Mouse (Mus musculus): Measurements from ENCODE around the gene Tulp3. TPM values are rescaled to one million over a fixed set of nuclear protein-coding genes. Genes with fewer than 3 reads are reported as not detected.

Tulp3 gene
- polyA plus RNA-seq, 1 experiment from 2014 or later, result 29.3 TPM

- H3K4me1 ChIP-seq, result peaks cover 12% of the 10 kb centered on the region
- 86% methylated on average over 6 of the region's 6 CpGs for WGBS
- no peak overlapping the region for H3K27ac ChIP-seq
- H3K4me3 ChIP-seq, result no peak overlapping the region
- H3K9me3 ChIP-seq, result no peaks in the 10 kb centered on the region
- no peaks in the 10 kb centered on the region for H3K27me3 ChIP-seq
- no peak overlapping the region for H3K9ac ChIP-seq
- no peak overlapping the region for H3K4me2 ChIP-seq (replicated peaks)
- no peaks in the 10 kb centered on the region for H3K36me3 ChIP-seq
- ATAC-seq (ENCODE audit: insufficient number of reproducible peaks, insufficient read depth, low FRiP score, low TSS enrichment), result no peak
Observed at GRCm38 (mm10) chr6:128288681-128289080, 67.0 kb downstream of the Tulp3 start.

DNA sequence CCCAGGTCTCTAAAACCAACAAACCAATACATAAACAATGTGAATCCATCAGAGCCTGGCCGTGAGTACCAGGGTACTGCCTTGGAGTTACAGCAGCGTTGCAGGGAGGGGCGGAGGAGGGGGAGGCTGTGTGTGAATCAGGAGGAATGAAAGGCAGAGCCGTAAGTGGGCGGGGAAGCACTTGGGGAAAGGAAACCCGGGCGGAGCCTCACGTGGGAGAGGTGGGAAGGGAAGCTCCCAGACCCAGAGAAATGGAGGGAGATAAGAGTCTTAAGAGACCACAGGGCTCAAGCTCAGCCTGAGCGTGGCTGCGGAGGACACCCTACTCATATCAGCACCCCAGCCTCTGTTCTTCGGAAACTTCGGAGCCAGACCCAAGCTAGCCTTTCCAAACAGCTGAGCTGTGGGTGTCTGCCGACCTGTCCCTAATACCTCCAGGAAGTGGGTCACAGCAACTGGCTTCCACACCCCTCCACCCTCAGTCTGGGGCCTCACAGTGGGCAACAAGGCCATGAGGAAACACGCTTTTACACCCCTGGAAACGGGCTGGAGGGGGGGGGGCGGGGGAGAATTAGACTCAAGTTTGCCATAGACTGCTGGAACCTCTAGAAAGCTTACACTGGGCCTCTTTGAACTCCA, 69.7 kb downstream of the Tulp3 start:
- Histone ChIP-seq H3K4me1 (peaks cover 12% of the 10 kb centered on the region), H3K9ac (peak overlapping the region; percentile 39; the same call in 1 of the 2 replicates), H3K36me3 (no peaks in the 10 kb centered on the region), H3K4me3 (peak overlapping the region; percentile 16; the same call in 1 of the 2 replicates), H3K9me3 (no peaks in the 10 kb centered on the region), H3K4me2 (replicated peaks) (peak overlapping the region; percentile 52), H3K27me3 (no peaks in the 10 kb centered on the region), H3K27ac (0 out of 2 replicates have a peak overlapping the region, but pooled peaks have one; percentile 2)
- ATAC-seq (ENCODE audit: insufficient number of reproducible peaks, insufficient read depth, low FRiP score, low TSS enrichment), result peak; percentile 61
- WGBS, result 10% methylated on average over 16 of the region's 16 CpGs

DNA sequence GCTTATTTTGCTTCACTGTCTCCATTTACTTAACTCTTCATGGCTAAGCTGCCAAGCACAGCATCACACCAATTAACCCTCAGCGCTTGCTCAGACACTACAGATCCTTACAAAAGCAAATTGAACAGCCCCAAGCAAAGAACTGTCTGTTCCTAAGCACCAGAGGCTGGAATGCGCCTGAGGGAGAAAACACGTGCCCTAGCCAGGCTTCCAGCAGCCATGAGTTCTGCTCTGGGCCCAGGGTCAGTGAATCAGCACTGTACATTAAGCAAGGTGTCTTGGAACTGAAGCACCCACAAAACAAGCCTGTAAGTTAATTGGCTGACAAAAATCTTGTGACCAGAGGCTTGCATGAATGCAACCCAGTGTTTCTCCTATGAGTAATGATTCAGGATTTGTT, 73.5 kb downstream of the Tulp3 start:
- no peak overlapping the region for H3K9ac ChIP-seq
- H3K9me3 ChIP-seq, result no peaks in the 10 kb centered on the region
- H3K36me3 ChIP-seq, result no peaks in the 10 kb centered on the region
- H3K27ac ChIP-seq, result no peak overlapping the region
- no peak overlapping the region for H3K4me2 ChIP-seq (replicated peaks)
- 26% methylated on average over 3 of the region's 3 CpGs for WGBS
- ATAC-seq (ENCODE audit: insufficient number of reproducible peaks, insufficient read depth, low FRiP score, low TSS enrichment), result no peak
- H3K4me1 ChIP-seq, result peaks cover 16% of the 10 kb centered on the region
- no peaks in the 10 kb centered on the region for H3K27me3 ChIP-seq
- H3K4me3 ChIP-seq, result no peak overlapping the region

- H3K27ac ChIP-seq, result no peak overlapping the region
- peaks cover 6% of the 10 kb centered on the region for H3K4me1 ChIP-seq
- no peak overlapping the region for H3K4me2 ChIP-seq (replicated peaks)
- no peaks in the 10 kb centered on the region for H3K36me3 ChIP-seq
- no peak overlapping the region for H3K4me3 ChIP-seq
- no peak overlapping the region for H3K9ac ChIP-seq
- H3K9me3 ChIP-seq, result no peaks in the 10 kb centered on the region
- H3K27me3 ChIP-seq, result no peaks in the 10 kb centered on the region
- ATAC-seq (ENCODE audit: insufficient number of reproducible peaks, insufficient read depth, low FRiP score, low TSS enrichment), result no peak
- WGBS, result 59% methylated on average over 14 of the region's 14 CpGs
Observed at GRCm38 (mm10) chr6:128280472-128281145, 75.0 kb downstream of the Tulp3 start.

- H3K4me1 ChIP-seq, result 0 out of 2 replicates have a peak, but pooled peaks cover 3% of the 10 kb centered on the region
- no peak overlapping the region for H3K9ac ChIP-seq
Observed at GRCm38 (mm10) chr6:128279608-128280007, 76.0 kb downstream of the Tulp3 start.

DNA sequence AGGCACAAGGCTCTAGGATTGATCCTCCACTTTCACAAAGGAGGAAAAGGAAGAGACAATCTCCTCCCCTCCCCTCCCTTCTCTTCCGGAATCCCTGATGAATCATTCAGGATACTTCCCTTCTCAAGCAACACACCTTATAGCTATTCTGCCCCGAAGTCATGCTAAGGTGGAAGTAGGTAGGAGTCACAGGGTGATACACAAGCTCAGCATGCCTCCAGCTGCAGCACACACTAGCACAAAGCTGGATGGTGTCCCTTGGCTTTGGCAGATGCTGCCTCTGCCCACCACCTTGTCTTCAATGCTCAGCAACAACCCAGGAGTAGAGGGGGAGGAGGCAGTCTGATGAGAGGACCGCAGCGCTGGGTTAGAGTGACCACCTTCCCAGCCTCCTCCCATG, 76.6 kb downstream of the Tulp3 start:
- no peak overlapping the region for H3K4me2 ChIP-seq (replicated peaks)
- H3K27me3 ChIP-seq, result no peaks in the 10 kb centered on the region
- H3K4me1 ChIP-seq, result 0 out of 2 replicates have a peak, but pooled peaks cover 3% of the 10 kb centered on the region
- 64% methylated on average over 4 of the region's 4 CpGs for WGBS
- no peaks in the 10 kb centered on the region for H3K36me3 ChIP-seq
- ATAC-seq (ENCODE audit: insufficient number of reproducible peaks, insufficient read depth, low FRiP score, low TSS enrichment), result no peak
- no peaks in the 10 kb centered on the region for H3K9me3 ChIP-seq
- H3K27ac ChIP-seq, result no peak overlapping the region
- no peak overlapping the region for H3K9ac ChIP-seq
- H3K4me3 ChIP-seq, result no peak overlapping the region

More at GRCm38 (mm10) chr6:128279608-128280007, 76.0 kb downstream of the Tulp3 start:
- no peak; the same call in 1 of the 2 replicates for ATAC-seq (ENCODE audit: insufficient number of reproducible peaks, insufficient read depth, low FRiP score, low TSS enrichment)
- Histone ChIP-seq H3K27me3 (no peaks in the 10 kb centered on the region), H3K4me2 (replicated peaks) (no peak overlapping the region), H3K9me3 (no peaks in the 10 kb centered on the region), H3K4me3 (no peak overlapping the region), H3K27ac (no peak overlapping the region), H3K36me3 (no peaks in the 10 kb centered on the region)
- 27% methylated on average over 5 of the region's 5 CpGs for WGBS

DNA sequence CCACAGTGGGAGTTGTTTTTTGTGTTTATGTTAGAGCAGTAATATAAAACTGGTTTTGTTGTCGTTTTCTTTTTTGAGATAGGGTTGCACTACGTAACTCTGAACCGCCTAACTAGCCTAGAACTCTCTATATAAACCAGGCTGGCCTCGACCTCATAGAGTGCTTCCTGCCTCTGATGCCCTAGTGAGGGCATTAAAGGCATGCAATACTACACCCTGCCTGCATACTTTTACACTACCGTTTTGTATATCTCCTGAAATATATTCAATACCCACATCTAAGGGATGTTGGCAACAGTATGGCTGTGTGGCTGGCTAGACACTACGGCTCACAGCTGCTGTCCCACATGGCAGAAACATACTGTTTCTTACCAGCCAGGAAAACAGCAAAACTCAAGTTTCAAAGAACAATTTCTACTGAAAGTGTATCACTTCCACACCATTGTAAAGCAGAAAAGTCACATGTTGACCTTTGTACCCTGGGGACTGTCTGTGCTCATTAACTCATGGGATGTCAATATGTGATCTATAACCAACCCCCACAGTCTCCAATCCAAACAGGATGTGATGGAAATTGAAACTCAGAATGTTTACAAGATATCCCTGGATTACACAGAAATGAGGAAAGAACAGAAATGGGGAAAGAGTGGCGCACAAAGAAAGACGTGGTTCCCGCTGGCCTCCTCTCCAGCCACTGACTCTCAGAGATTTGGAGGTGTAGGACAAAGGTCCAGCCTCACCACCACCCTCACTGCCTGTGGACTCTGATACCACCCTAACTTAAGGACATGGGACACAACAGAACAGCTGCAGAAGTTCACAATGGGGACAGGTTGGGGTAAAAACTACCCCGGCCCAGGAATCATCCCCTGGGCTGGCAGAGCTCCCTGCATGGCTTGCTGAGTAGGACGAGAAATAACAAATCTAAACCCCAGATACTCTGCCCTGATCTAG, 78.2 kb downstream of the Tulp3 start:
- Histone ChIP-seq H3K4me1 (0 out of 2 replicates have a peak, but pooled peaks cover 3% of the 10 kb centered on the region), H3K4me3 (no peak overlapping the region), H3K9me3 (no peaks in the 10 kb centered on the region), H3K36me3 (no peaks in the 10 kb centered on the region), H3K27ac (peak overlapping the region; percentile 4), H3K9ac (no peak overlapping the region), H3K27me3 (no peaks in the 10 kb centered on the region), H3K4me2 (replicated peaks) (no peak overlapping the region)
- 61% methylated on average over 11 of the region's 11 CpGs for WGBS
- no peak for ATAC-seq (ENCODE audit: insufficient number of reproducible peaks, insufficient read depth, low FRiP score, low TSS enrichment)

DNA sequence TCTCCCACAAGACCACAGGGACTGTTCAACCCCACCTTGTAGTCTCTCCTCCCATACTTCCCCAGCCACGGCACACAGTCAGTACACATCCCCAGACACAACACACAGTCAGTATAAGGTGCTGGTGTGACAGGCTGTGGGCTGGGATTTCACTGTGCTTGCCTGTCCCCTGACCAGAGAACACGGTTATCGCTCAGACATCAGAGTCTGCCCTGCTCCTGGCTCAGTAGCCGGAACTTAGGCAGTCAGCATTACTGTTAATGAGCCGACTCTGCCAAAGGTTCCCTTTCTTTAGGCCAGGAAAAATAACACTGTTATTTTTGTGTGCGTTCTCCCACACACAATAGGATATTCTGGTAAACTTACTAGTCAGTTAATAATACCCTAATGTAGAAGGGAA, 79.3 kb downstream of the Tulp3 start:
- WGBS, result 95% methylated on average over 6 of the region's 6 CpGs
- no peaks in the 10 kb centered on the region for H3K36me3 ChIP-seq
- no peak overlapping the region for H3K4me2 ChIP-seq (replicated peaks)
- no peak overlapping the region for H3K27ac ChIP-seq
- no peak overlapping the region for H3K9ac ChIP-seq
- H3K4me1 ChIP-seq, result 0 out of 2 replicates have a peak, but pooled peaks cover 3% of the 10 kb centered on the region
- no peaks in the 10 kb centered on the region for H3K9me3 ChIP-seq
- H3K4me3 ChIP-seq, result no peak overlapping the region
- no peaks in the 10 kb centered on the region for H3K27me3 ChIP-seq
- no peak for ATAC-seq (ENCODE audit: insufficient number of reproducible peaks, insufficient read depth, low FRiP score, low TSS enrichment)

DNA sequence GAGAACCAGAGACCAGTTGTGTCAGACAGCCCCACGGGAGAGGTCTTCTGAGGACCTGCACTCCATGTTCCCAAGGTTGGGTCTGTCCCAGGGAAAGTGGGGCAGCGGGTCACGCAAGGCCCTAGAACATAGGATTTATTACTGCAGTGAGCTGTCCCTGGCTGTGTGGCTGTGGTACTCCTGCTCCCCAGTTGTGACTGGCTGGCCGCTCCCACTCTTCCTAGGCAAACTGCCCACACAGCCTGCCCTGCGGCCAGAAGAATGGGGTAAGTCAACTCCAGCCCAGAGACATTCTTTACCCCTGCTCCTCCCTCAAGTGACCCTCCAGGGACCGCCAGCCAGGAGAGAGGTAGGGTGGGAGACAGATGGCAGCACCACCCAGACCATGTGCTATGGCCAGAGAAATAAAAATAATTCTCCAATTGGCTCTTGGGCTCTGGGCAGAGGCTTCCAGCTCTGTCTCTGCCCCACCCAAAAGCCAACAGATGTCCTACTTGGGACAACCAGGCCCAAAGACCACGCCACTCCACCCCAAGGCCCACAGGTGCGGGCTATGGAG, 80.1 kb downstream of the Tulp3 start:
- no peaks in the 10 kb centered on the region for H3K27me3 ChIP-seq
- H3K36me3 ChIP-seq, result no peaks in the 10 kb centered on the region
- H3K27ac ChIP-seq, result no peak overlapping the region
- H3K9ac ChIP-seq, result no peak overlapping the region
- H3K4me3 ChIP-seq, result no peak overlapping the region
- H3K4me1 ChIP-seq, result 0 out of 2 replicates have a peak, but pooled peaks cover 3% of the 10 kb centered on the region
- no peaks in the 10 kb centered on the region for H3K9me3 ChIP-seq
- ATAC-seq (ENCODE audit: insufficient number of reproducible peaks, insufficient read depth, low FRiP score, low TSS enrichment), result 0 out of 2 replicates have a peak, but pooled peaks have one; percentile 10
- 86% methylated on average over 8 of the region's 8 CpGs for WGBS
- no peak overlapping the region for H3K4me2 ChIP-seq (replicated peaks)

DNA sequence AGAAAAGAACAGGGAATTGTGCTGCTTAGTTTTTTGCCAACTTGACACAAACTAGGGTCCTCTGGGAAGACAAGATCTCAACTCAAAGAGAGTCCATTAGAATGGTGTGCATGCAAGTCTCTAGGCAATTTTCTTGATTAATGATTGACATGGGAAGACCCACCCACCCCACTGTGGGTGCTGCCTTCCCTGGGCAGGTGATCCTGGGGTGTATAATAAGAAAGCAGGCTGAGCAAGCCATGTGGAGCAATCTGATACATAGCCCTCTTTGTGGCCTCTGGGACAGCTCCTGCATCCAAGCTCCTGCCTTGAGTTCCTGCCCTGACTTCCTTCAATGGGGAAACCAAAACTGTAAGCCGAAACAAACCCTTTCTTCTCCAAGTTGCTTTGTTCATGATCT, 82.1 kb downstream of the Tulp3 start:
- no peaks in the 10 kb centered on the region for H3K27me3 ChIP-seq
- no peak overlapping the region for H3K4me3 ChIP-seq
- no peaks in the 10 kb centered on the region for H3K9me3 ChIP-seq
- no peak for ATAC-seq (ENCODE audit: insufficient number of reproducible peaks, insufficient read depth, low FRiP score, low TSS enrichment)
- no peaks in the 10 kb centered on the region for H3K4me1 ChIP-seq
- no peaks in the 10 kb centered on the region for H3K36me3 ChIP-seq
- no peak overlapping the region for H3K9ac ChIP-seq
- WGBS, result 84% methylated on average over 1 of the region's 1 CpGs
- no peak overlapping the region for H3K27ac ChIP-seq
- no peak overlapping the region for H3K4me2 ChIP-seq (replicated peaks)

GRCm38 (mm10) chr6:128272754-128273153, 82.9 kb downstream of the Tulp3 start:
- ATAC-seq (ENCODE audit: insufficient number of reproducible peaks, insufficient read depth, low FRiP score, low TSS enrichment), result no peak
- Histone ChIP-seq H3K9me3 (no peaks in the 10 kb centered on the region), H3K36me3 (no peaks in the 10 kb centered on the region), H3K4me1 (no peaks in the 10 kb centered on the region), H3K9ac (no peak overlapping the region), H3K27ac (no peak overlapping the region), H3K4me2 (replicated peaks) (no peak overlapping the region), H3K27me3 (no peaks in the 10 kb centered on the region), H3K4me3 (no peak overlapping the region)
- 95% methylated on average over 17 of the region's 17 CpGs for WGBS
